Mouse (Mus musculus) cerebellum, postnatal 25 days (tissue): Measurements from ENCODE around the gene Prdx1.
"Not testable (repeated sequence)": the region's sequence is repeated elsewhere in the genome, so short reads cannot be mapped to it uniquely, and the experiment has no call there.

ENCODE experiments used
- DNase-seq, 2 experiments: peaks; one replicate each; pipeline ENCODE4 v3.0.0; 2021; ENCODE audit warnings: mixed read lengths in 2 of 2

Prdx1 gene

GRCm38 (mm10) chr4:116679141-116679540 is 6.2 kb upstream of the Prdx1 start:
- DNase-seq: no peak

GRCm38 (mm10) chr4:116680521-116680920 is 4.8 kb upstream of the Prdx1 start:
- DNase-seq: not testable (repeated sequence)

GRCm38 (mm10) chr4:116683957-116684356 is 1.4 kb upstream of the Prdx1 start:
- no peak for DNase-seq

GRCm38 (mm10) chr4:116684665-116685064 is 679 bp upstream of the Prdx1 start:
- DNase-seq: no peak

GRCm38 (mm10) chr4:116687041-116687440 is 1.7 kb downstream of the Prdx1 start:
- no peak for DNase-seq

- no peak for DNase-seq
These were observed 4.0 kb downstream of the Prdx1 start for GRCm38 (mm10) chr4:116689309-116689876.

- DNase-seq: no peak
These were observed 6.8 kb downstream of the Prdx1 start for GRCm38 (mm10) chr4:116692146-116692545.

- no peak for DNase-seq
These were observed 8.4 kb downstream of the Prdx1 start for GRCm38 (mm10) chr4:116693785-116694184.

- DNase-seq: no peak
These were observed 13.5 kb downstream of the Prdx1 start for GRCm38 (mm10) chr4:116698693-116699342.

GRCm38 (mm10) chr4:116700964-116701363 is 15.6 kb downstream of the Prdx1 start:
- no peak for DNase-seq

- DNase-seq: peak; percentile 68 to 79
These were observed 18.5 kb downstream of the Prdx1 start for GRCm38 (mm10) chr4:116703804-116704203.

- peak in 1 of 2 experiments; percentile 31 for DNase-seq
These were observed 22.3 kb downstream of the Prdx1 start for GRCm38 (mm10) chr4:116707666-116708065.

- DNase-seq: peak; percentile 87 to 91
These were observed 22.9 kb downstream of the Prdx1 start, which contains the start of the genes Mmachc and Ccdc163 for GRCm38 (mm10) chr4:116708201-116708764. TSS of gene Mmachc (minus strand) at chr4:116708406. TSS of gene Ccdc163 (plus strand) at chr4:116708509.

- no peak for DNase-seq
These were observed 23.5 kb downstream of the Prdx1 start for GRCm38 (mm10) chr4:116708791-116709390.

GRCm38 (mm10) chr4:116710154-116710553 is 24.8 kb downstream of the Prdx1 start:
- no peak for DNase-seq

- peak; percentile 72 to 83 for DNase-seq
These were observed 27.2 kb downstream of the Prdx1 start for GRCm38 (mm10) chr4:116712536-116712935.

GRCm38 (mm10) chr4:116719396-116719795 is 34.1 kb downstream of the Prdx1 start:
- DNase-seq: peak; percentile 69 to 85

GRCm38 (mm10) chr4:116720343-116721097 is 35.2 kb downstream of the Prdx1 start, which contains the start of gene Tesk2:
TSS of gene Tesk2 (plus strand) at chr4:116720948.
- DNase-seq: peak; percentile 86 to 91

GRCm38 (mm10) chr4:116721098-116721628 is 35.8 kb downstream of the Prdx1 start:
- DNase-seq: no peak

- DNase-seq: no peak
These were observed 36.9 kb downstream of the Prdx1 start for GRCm38 (mm10) chr4:116722230-116722629.

- no peak for DNase-seq
These were observed 40.1 kb downstream of the Prdx1 start for GRCm38 (mm10) chr4:116725444-116725843.

- DNase-seq: no peak
These were observed 42.1 kb downstream of the Prdx1 start for GRCm38 (mm10) chr4:116727401-116727800.

- no peak for DNase-seq
These were observed 44.2 kb downstream of the Prdx1 start for GRCm38 (mm10) chr4:116729532-116729931.
